Mouse (Mus musculus): Measurements from ENCODE around the gene Tbl3.

GRCm38 (mm10) chr17:24751528-24751927, 44.1 kb upstream of the Tbl3 start:
- TF ChIP-seq TAL1 (IDR thresholded peaks at IDR 0.05; ENCODE audit: low read length) (no peak), ETS1 (IDR thresholded peaks at IDR 0.05; ENCODE audit: low read depth, low read length) (no peak), CTCF (IDR thresholded peaks at IDR 0.05 in 2 of 3, conservative IDR thresholded peaks at IDR 0.05 in 1 of 3; ENCODE audit: control insufficient read depth in 1 of 3, insufficient read depth in 1 of 3, low read depth in 2 of 3, low read length in 3 of 3, poor library complexity in 1 of 3, severe bottlenecking in 1 of 3) (no peak), POLR2AphosphoS2 (IDR thresholded peaks at IDR 0.05; ENCODE audit: low read length) (no peak), EP300 (IDR thresholded peaks at IDR 0.05; ENCODE audit: low read depth in 1 of 2, low read length in 2 of 2) (no peak), POLR2A (IDR thresholded peaks at IDR 0.05; ENCODE audit: control insufficient read depth in 1 of 2, insufficient read depth in 1 of 2, low read depth in 1 of 2, low read length in 2 of 2, poor library complexity in 1 of 2) (no peak)

Measured in MEL (cell line).